Mouse (Mus musculus) left cerebral cortex, postnatal 25 days (tissue): ENCODE results near the gene Glis2. TPM values are rescaled to one million over a fixed set of nuclear protein-coding genes. Genes with fewer than 3 reads are reported as not detected.

Experiments
- DNase-seq, 2 experiments: peaks; one replicate each; pipeline ENCODE4 v3.0.0; 2022; ENCODE audit warnings: low spot score in 2 of 2, mixed read lengths in 1 of 2
- intact Hi-C: fragments of 180-260 bp; cut with DNase I; formaldehyde crosslinking; loops from one replicate; pipeline ENCODE4 v1.15.1; 2025
- total RNA-seq, 2 experiments: library from RNA; stranded (reverse); gene quantifications; 2 replicates each; pipeline ENCODE4 v1.2.3; 2021

Glis2 gene
- total RNA-seq, 2 experiments from 2014 or later, result 11.7 to 12.4 TPM

GRCm38 (mm10) chr16:4650161-4650560 is 55.6 kb downstream of the Glis2 start:
- intact Hi-C loops, result no loop called here
- no peak for DNase-seq

- intact Hi-C loops, result no loop called here
- DNase-seq, result no peak
Observed at GRCm38 (mm10) chr16:4651081-4651480, 56.6 kb downstream of the Glis2 start.

- intact Hi-C loops, result loop anchor here (2.0 kb wide), 1 partner anchor 21 kb away; no protein-coding TSS in a partner anchor
- DNase-seq, result no peak
Observed at GRCm38 (mm10) chr16:4651624-4652023, 57.1 kb downstream of the Glis2 start.

GRCm38 (mm10) chr16:4652707-4653416 is 58.3 kb downstream of the Glis2 start:
- DNase-seq, result no peak
- intact Hi-C loops, result loop anchor here (2.0 kb wide), 1 partner anchor 22 kb away; no protein-coding TSS in a partner anchor

- DNase-seq, result no peak
- intact Hi-C loops, result no loop called here
Observed at GRCm38 (mm10) chr16:4654706-4655105, 60.2 kb downstream of the Glis2 start.

- DNase-seq, result no peak
- intact Hi-C loops, result no loop called here
Observed at GRCm38 (mm10) chr16:4655251-4655734, 60.8 kb downstream of the Glis2 start.

GRCm38 (mm10) chr16:4655764-4656570 is 61.5 kb downstream of the Glis2 start:
- intact Hi-C loops, result no loop called here
- no peak for DNase-seq

- DNase-seq, result no peak
- intact Hi-C loops, result no loop called here
Observed at GRCm38 (mm10) chr16:4656571-4657081, 62.1 kb downstream of the Glis2 start.

- intact Hi-C loops, result loop anchor here (1.0 kb wide), 1 partner anchor 17 kb away; no protein-coding TSS in a partner anchor
- peak in 1 of 2 experiments; percentile 70 for DNase-seq
Observed at GRCm38 (mm10) chr16:4658781-4659245, 64.3 kb downstream of the Glis2 start.

- intact Hi-C loops, result no loop called here
Observed at GRCm38 (mm10) chr16:4659326-4659725, 64.8 kb downstream of the Glis2 start.

GRCm38 (mm10) chr16:4661605-4662004 is 67.1 kb downstream of the Glis2 start:
- DNase-seq, result no peak
- intact Hi-C loops, result no loop called here

More at GRCm38 (mm10) chr16:4659326-4659725, 64.8 kb downstream of the Glis2 start:
- no peak for DNase-seq

- DNase-seq, result no peak
- intact Hi-C loops, result no loop called here
Observed at GRCm38 (mm10) chr16:4663806-4664205, 69.3 kb downstream of the Glis2 start.

GRCm38 (mm10) chr16:4665726-4666125 is 71.2 kb downstream of the Glis2 start:
- DNase-seq, result no peak
- intact Hi-C loops, result loop anchor here (5.0 kb wide), 1 partner anchor 103 kb away; no protein-coding TSS in a partner anchor

- intact Hi-C loops, result loop anchor here (1.0 to 5.0 kb wide), 2 partner anchors 37 to 105 kb away; no protein-coding TSS in a partner anchor
- DNase-seq, result peak; percentile 88 to 93
Observed at GRCm38 (mm10) chr16:4667190-4667808, 72.8 kb downstream of the Glis2 start.

- intact Hi-C loops, result no loop called here
- no peak for DNase-seq
Observed at GRCm38 (mm10) chr16:4670317-4670716, 75.8 kb downstream of the Glis2 start.

- DNase-seq, result no peak
- intact Hi-C loops, result no loop called here
Observed at GRCm38 (mm10) chr16:4674091-4674490, 79.6 kb downstream of the Glis2 start.
